Mouse (Mus musculus) intestine, postnatal 0 days (tissue): ENCODE results near the gene 2700081O15Rik. TPM values are rescaled to one million over a fixed set of nuclear protein-coding genes. Genes with fewer than 3 reads are reported as not detected.

ENCODE experiments used
- ATAC-seq: fragments of 200-750 bp; cut with Nextera tagmentation; 2 replicates; pipeline ENCODE4 v1.8.0; 2017; ENCODE audit warnings: mild to moderate bottlenecking, moderate TSS enrichment, moderate library complexity
- H3K27ac ChIP-seq: fragments of 300-500 bp; sonication (generic); 2 replicates; pipeline ENCODE4 v1.5.1; 2014; ENCODE audit warnings: mild to moderate bottlenecking, low read depth, low read length, moderate library complexity
- H3K27me3 ChIP-seq: fragments of 300-500 bp; sonication (generic); replicated peaks from 2 replicates; pipeline ENCODE4 v1.6.1; 2014; ENCODE audit warnings: low read length, mixed read lengths; ENCODE audit not compliant: control insufficient read depth, insufficient read depth
- H3K36me3 ChIP-seq: fragments of 300-500 bp; sonication (generic); 2 replicates; pipeline ENCODE4 v1.6.1; 2014; ENCODE audit warnings: mild to moderate bottlenecking, moderate library complexity; ENCODE audit not compliant: control insufficient read depth, insufficient read depth
- H3K4me1 ChIP-seq: fragments of 300-500 bp; sonication (generic); replicated peaks from 2 replicates; pipeline ENCODE4 v1.6.1; 2014; ENCODE audit warnings: antibody characterized with exemption, low read length, mixed read lengths; ENCODE audit not compliant: control insufficient read depth, insufficient read depth
- H3K4me2 ChIP-seq: fragments of 300-500 bp; sonication (generic); replicated peaks from 2 replicates; pipeline ENCODE4 v1.6.1; 2014; ENCODE audit warnings: low read depth, mild to moderate bottlenecking, moderate library complexity
- H3K4me3 ChIP-seq: fragments of 300-500 bp; sonication (generic); 2 replicates; pipeline ENCODE4 v1.5.1; 2014; ENCODE audit warnings: low read depth, low read length
- H3K9ac ChIP-seq: fragments of 300-500 bp; sonication (generic); 2 replicates; pipeline ENCODE4 v1.6.1; 2014; ENCODE audit warnings: mild to moderate bottlenecking, low read depth, low read length
- H3K9me3 ChIP-seq: fragments of 300-500 bp; sonication (generic); 2 replicates; pipeline ENCODE4 v1.6.1; 2016; ENCODE audit warnings: mixed run types; ENCODE audit not compliant: control insufficient read depth
- CTCF ChIP-seq: sonication (generic); IDR thresholded peaks from 2 replicates; pipeline ENCODE4 v1.5.1; 2016; ENCODE audit warnings: low read depth, mild to moderate bottlenecking, control low read depth, antibody characterized with exemption, moderate library complexity
- WGBS: fragments of 180-500 bp; shearing (Covaris S2); extraction: QIAGEN DNeasy Blood & Tissue Kit; methylation state at CpG from one replicate; pipeline ENCODE4 v1.1.7; 2014; 5-methylcytosine and 5-hydroxymethylcytosine counted together
- polyA plus RNA-seq: library from polyadenylated mRNA; unstranded; fragments of >200 nt; fragmentation: Nextera tagmentation; extraction: Ambion mirVana; gene quantifications from 2 replicates; pipeline ENCODE4 v1.2.1, GENCODE M21; 2015

The 2700081O15Rik gene
- polyA plus RNA-seq, 1 experiment from 2014 or later: 2.7 TPM

GRCm38 (mm10) chr19:7420108-7420507, 2.7 kb downstream of the 2700081O15Rik start:
- ATAC-seq: no peak
- H3K4me2 ChIP-seq: no peak overlapping the region
- TF ChIP-seq CTCF: no peak
- H3K36me3 ChIP-seq: peaks cover 23% of the 10 kb centered on the region
- no peak overlapping the region for H3K27ac ChIP-seq
- WGBS: 67% methylated on average over 12 of the region's 12 CpGs
- no peak overlapping the region for H3K9ac ChIP-seq
- no peaks in the 10 kb centered on the region for H3K9me3 ChIP-seq
- H3K4me3 ChIP-seq: no peak overlapping the region
- H3K27me3 ChIP-seq: no peaks in the 10 kb centered on the region
- H3K4me1 ChIP-seq: peaks cover 17% of the 10 kb centered on the region; the same call in 1 of the 2 replicates

GRCm38 (mm10) chr19:7420841-7421601, 3.6 kb downstream of the 2700081O15Rik start:
- no peak overlapping the region for H3K27ac ChIP-seq
- no peak for ATAC-seq

GRCm38 (mm10) chr19:7421602-7422591, 4.5 kb downstream of the 2700081O15Rik start:
- H3K4me3 ChIP-seq: 0 out of 2 replicates have a peak overlapping the region, but pooled peaks have one; percentile 7
- 62% methylated on average over 43 of the region's 48 CpGs for WGBS

More at GRCm38 (mm10) chr19:7420841-7421601, 3.6 kb downstream of the 2700081O15Rik start:
- no peak for TF ChIP-seq CTCF
- Histone ChIP-seq H3K4me2 (no peak overlapping the region), H3K9me3 (no peaks in the 10 kb centered on the region), H3K36me3 (peaks cover 23% of the 10 kb centered on the region), H3K27me3 (no peaks in the 10 kb centered on the region), H3K4me1 (peaks cover 17% of the 10 kb centered on the region; the same call in 1 of the 2 replicates), H3K4me3 (no peak overlapping the region), H3K9ac (no peak overlapping the region)
- 84% methylated on average over 27 of the region's 27 CpGs for WGBS

GRCm38 (mm10) chr19:7422656-7423027, 5.2 kb downstream of the 2700081O15Rik start:
- no peak for ATAC-seq
- 48% methylated on average over 35 of the region's 35 CpGs for WGBS
- no peaks in the 10 kb centered on the region for H3K27me3 ChIP-seq
- H3K4me2 ChIP-seq: peak overlapping the region; percentile 60
- TF ChIP-seq CTCF: no peak
- peaks cover 17% of the 10 kb centered on the region; the same call in 1 of the 2 replicates for H3K4me1 ChIP-seq
- H3K4me3 ChIP-seq: 0 out of 2 replicates have a peak overlapping the region, but pooled peaks have one; percentile 7
- H3K27ac ChIP-seq: 0 out of 2 replicates have a peak overlapping the region, but pooled peaks have one; percentile 35
- peaks cover 34% of the 10 kb centered on the region for H3K36me3 ChIP-seq
- H3K9me3 ChIP-seq: no peaks in the 10 kb centered on the region
- no peak overlapping the region for H3K9ac ChIP-seq

More at GRCm38 (mm10) chr19:7421602-7422591, 4.5 kb downstream of the 2700081O15Rik start:
- Histone ChIP-seq H3K9me3 (no peaks in the 10 kb centered on the region), H3K27ac (no peak overlapping the region), H3K36me3 (peaks cover 27% of the 10 kb centered on the region), H3K4me2 (peak overlapping the region; percentile 60), H3K27me3 (no peaks in the 10 kb centered on the region), H3K4me1 (peaks cover 17% of the 10 kb centered on the region; the same call in 1 of the 2 replicates), H3K9ac (no peak overlapping the region)
- no peak for ATAC-seq
- no peak for TF ChIP-seq CTCF

- 0 out of 2 replicates have a peak, but pooled peaks have one; percentile 6 for TF ChIP-seq CTCF
- Histone ChIP-seq H3K4me2 (peak overlapping the region; percentile 60), H3K27ac (peak overlapping the region; percentile 35; the same call in 1 of the 2 replicates), H3K9me3 (no peaks in the 10 kb centered on the region), H3K36me3 (peaks cover 39% of the 10 kb centered on the region), H3K9ac (0 out of 2 replicates have a peak overlapping the region, but pooled peaks have one; percentile 26), H3K27me3 (no peaks in the 10 kb centered on the region), H3K4me3 (peak overlapping the region; percentile 21), H3K4me1 (peaks cover 17% of the 10 kb centered on the region; the same call in 1 of the 2 replicates)
- peak; percentile 58 for ATAC-seq
- 31% methylated on average over 48 of the region's 51 CpGs for WGBS
Observed at GRCm38 (mm10) chr19:7423028-7423655, 5.7 kb downstream of the 2700081O15Rik start.
